ENCODE assay signal across 21 mouse cellular contexts in the genomic region with DNA sequence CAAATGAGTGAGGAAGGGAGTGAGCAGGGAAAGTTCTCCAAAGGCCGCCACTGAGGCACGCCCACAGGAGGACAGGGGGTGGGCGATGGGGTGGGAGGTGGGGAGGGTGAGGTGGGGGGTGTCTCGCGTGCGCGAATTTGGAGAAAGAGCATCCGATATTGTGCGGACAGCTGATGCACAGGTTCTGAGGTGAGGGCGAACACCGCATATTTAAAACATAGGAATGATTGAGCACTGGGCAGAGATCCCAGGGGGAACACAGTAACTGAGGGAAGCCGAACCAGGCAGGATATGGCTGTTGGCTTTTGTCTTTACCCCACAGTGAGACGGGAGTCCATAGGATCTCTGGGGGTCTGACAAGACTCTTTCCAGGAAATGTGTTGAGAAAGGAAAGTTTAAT.
DNase-seq lines count a peak whose midpoint lies in the region; ATAC-seq and TF ChIP-seq lines count a peak whose summit lies in the region.
"Had no signal": no experiment of that assay in that cellular context is flagged by ENCODE, and none has a peak within 500 bp of the region (broad histone marks: within the 10 kb centered on the region; RNA-seq: fewer than 3 reads in every experiment).

No protein-coding gene starts in this region.

- no peak for TF ChIP-seq CTCF in hindbrain, postnatal 0 days (IDR thresholded peaks at IDR 0.05; ENCODE audit: low read depth)

- WGBS in midbrain, embryonic 11.5 days, result 82% methylated on average over 13 of the region's 13 CpGs
- 74% methylated on average over 13 of the region's 13 CpGs for WGBS in midbrain, embryonic 10.5 days
- 52% methylated on average over 13 of the region's 13 CpGs for WGBS in forebrain, embryonic 14.5 days
- WGBS in hindbrain, embryonic 11.5 days, result 74% methylated on average over 13 of the region's 13 CpGs
- WGBS in hindbrain, postnatal 0 days, result 41% methylated on average over 13 of the region's 13 CpGs
- 88% methylated on average over 13 of the region's 13 CpGs for WGBS in intestine, embryonic 16.5 days

- H3K4me3 ChIP-seq in midbrain, embryonic 11.5 days (ENCODE audit: low read depth, low read length), result no peak overlapping the region
- H3K4me3 ChIP-seq in midbrain, embryonic 10.5 days, result no peak overlapping the region
- H3K4me3 ChIP-seq in forebrain, embryonic 14.5 days (ENCODE audit: low read depth, low read length), result no peak overlapping the region
- H3K4me3 ChIP-seq in hindbrain, embryonic 11.5 days (ENCODE audit: low read depth, low read length), result no peak overlapping the region
- no peak overlapping the region for H3K4me3 ChIP-seq in hindbrain, postnatal 0 days (ENCODE audit: low read length)
- H3K4me3 ChIP-seq in intestine, embryonic 16.5 days (ENCODE audit: low read length), result no peak overlapping the region
- H3K4me3 ChIP-seq: heart, embryonic 15.5 days; left cerebral cortex, adult 2 months; limb, embryonic 15.5 days; lung, embryonic 15.5 days; megakaryocyte, embryonic 14.5 days had no signal

- no peak overlapping the region for H3K9ac ChIP-seq in midbrain, embryonic 11.5 days (ENCODE audit: low read length)
- H3K9ac ChIP-seq in forebrain, embryonic 14.5 days (ENCODE audit: low read length), result no peak overlapping the region
- H3K9ac ChIP-seq in hindbrain, embryonic 11.5 days (ENCODE audit: low read depth, low read length), result no peak overlapping the region
- H3K9ac ChIP-seq in hindbrain, postnatal 0 days (replicated peaks; ENCODE audit: low read length), result no peak overlapping the region
- no peak overlapping the region for H3K9ac ChIP-seq in intestine, embryonic 16.5 days (ENCODE audit: low read depth, low read length)
- H3K9ac ChIP-seq: heart, embryonic 15.5 days; limb, embryonic 15.5 days; liver, embryonic 14.5 days; lung, embryonic 15.5 days had no signal

- no peak overlapping the region for H3K27ac ChIP-seq in midbrain, embryonic 11.5 days (ENCODE audit: low read depth, low read length)
- H3K27ac ChIP-seq in midbrain, embryonic 10.5 days (replicated peaks), result no peak overlapping the region
- H3K27ac ChIP-seq in forebrain, embryonic 14.5 days (ENCODE audit: low read depth, low read length), result no peak overlapping the region
- H3K27ac ChIP-seq in hindbrain, embryonic 11.5 days (ENCODE audit: low read depth, low read length), result no peak overlapping the region
- H3K27ac ChIP-seq in hindbrain, postnatal 0 days, result no peak overlapping the region
- H3K27ac ChIP-seq in intestine, embryonic 16.5 days (ENCODE audit: low read length), result no peak overlapping the region
- H3K27ac ChIP-seq: heart, embryonic 15.5 days; left cerebral cortex, adult 2 months; limb, embryonic 15.5 days; liver, embryonic 14.5 days; lung, embryonic 15.5 days had no signal

- no peak overlapping the region for H3K4me2 ChIP-seq in midbrain, embryonic 11.5 days
- H3K4me2 ChIP-seq in forebrain, embryonic 14.5 days (ENCODE audit: low read length), result peak overlapping the region; percentile 16; the same call in 1 of the 2 replicates
- peak overlapping the region; percentile 8; the same call in 1 of the 2 replicates for H3K4me2 ChIP-seq in hindbrain, embryonic 11.5 days (replicated peaks; ENCODE audit: low read depth, low read length)
- peak overlapping the region; percentile 28; the same call in 1 of the 2 replicates for H3K4me2 ChIP-seq in hindbrain, postnatal 0 days (ENCODE audit: low read depth, low read length)
- no peak overlapping the region for H3K4me2 ChIP-seq in intestine, embryonic 16.5 days (ENCODE audit: low read depth, low read length)
- H3K4me2 ChIP-seq: heart, embryonic 15.5 days; limb, embryonic 15.5 days; lung, embryonic 15.5 days had no signal

- no peaks in the 10 kb centered on the region for H3K27me3 ChIP-seq in midbrain, embryonic 11.5 days (ENCODE audit: control insufficient read depth, insufficient read depth, low read length)
- H3K27me3 ChIP-seq in midbrain, embryonic 10.5 days (ENCODE audit: low read depth, poor library complexity, severe bottlenecking), result peaks cover 9% of the 10 kb centered on the region; the same call in 1 of the 2 replicates
- no peaks in the 10 kb centered on the region for H3K27me3 ChIP-seq in forebrain, embryonic 14.5 days (replicated peaks; ENCODE audit: control insufficient read depth, insufficient read depth, low read length)
- H3K27me3 ChIP-seq in hindbrain, embryonic 11.5 days (ENCODE audit: control insufficient read depth, insufficient read depth, low read length), result no peaks in the 10 kb centered on the region
- H3K27me3 ChIP-seq in hindbrain, postnatal 0 days (ENCODE audit: insufficient read depth, low read length), result no peaks in the 10 kb centered on the region
- no peaks in the 10 kb centered on the region for H3K27me3 ChIP-seq in intestine, embryonic 16.5 days (replicated peaks; ENCODE audit: control insufficient read depth, insufficient read depth, low read length)
- H3K27me3 ChIP-seq: heart, embryonic 15.5 days; lung, embryonic 15.5 days; megakaryocyte, embryonic 14.5 days had no signal

- H3K9me3 ChIP-seq in midbrain, embryonic 11.5 days (ENCODE audit: control insufficient read depth, low read length), result no peaks in the 10 kb centered on the region
- 0 out of 2 replicates have a peak, but pooled peaks cover under 1% of the 10 kb centered on the region for H3K9me3 ChIP-seq in midbrain, embryonic 10.5 days (replicated peaks)
- no peaks in the 10 kb centered on the region for H3K9me3 ChIP-seq in forebrain, embryonic 14.5 days (replicated peaks; ENCODE audit: control insufficient read depth, low read length)
- H3K9me3 ChIP-seq in hindbrain, embryonic 11.5 days (ENCODE audit: control insufficient read depth, low read length), result no peaks in the 10 kb centered on the region
- no peaks in the 10 kb centered on the region for H3K9me3 ChIP-seq in hindbrain, postnatal 0 days (ENCODE audit: low read length)
- H3K9me3 ChIP-seq in intestine, embryonic 16.5 days (ENCODE audit: control insufficient read depth, low read length), result no peaks in the 10 kb centered on the region
- H3K9me3 ChIP-seq: heart, embryonic 15.5 days; limb, embryonic 15.5 days; lung, embryonic 15.5 days had no signal

- DNase-seq in midbrain, embryonic 11.5 days (ENCODE audit: low spot score, missing footprints), result no peak
- DNase-seq in midbrain, embryonic 10.5 days (ENCODE audit: low spot score), result no peak
- DNase-seq in forebrain, embryonic 14.5 days (ENCODE audit: low spot score), result peak; percentile 12
- no peak for DNase-seq in hindbrain, embryonic 11.5 days (ENCODE audit: low spot score)
- no peak for DNase-seq in hindbrain, postnatal 0 days (ENCODE audit: low spot score)
- DNase-seq in gastrocnemius, postnatal 10 days, result no peak
- DNase-seq in cerebellum, postnatal 10 days, result no peak
- DNase-seq: adrenal gland, adult 2 months; cerebellum, adult 18-20 months; gastrocnemius, postnatal 36 days; heart, postnatal 36 days; kidney, postnatal 10 days; lung, postnatal 36 days; thymus, adult 2 months had no signal

- H3K4me1 ChIP-seq in midbrain, embryonic 11.5 days (ENCODE audit: control insufficient read depth, insufficient read depth, low read length), result no peaks in the 10 kb centered on the region
- H3K4me1 ChIP-seq in midbrain, embryonic 10.5 days, result peaks cover 13% of the 10 kb centered on the region
- no peaks in the 10 kb centered on the region; the same call in 1 of the 2 replicates for H3K4me1 ChIP-seq in forebrain, embryonic 14.5 days (ENCODE audit: control insufficient read depth, insufficient read depth, low read length)
- H3K4me1 ChIP-seq in hindbrain, embryonic 11.5 days (replicated peaks; ENCODE audit: control insufficient read depth, insufficient read depth, low read length), result no peaks in the 10 kb centered on the region
- H3K4me1 ChIP-seq in hindbrain, postnatal 0 days (ENCODE audit: insufficient read depth, low read length), result no peaks in the 10 kb centered on the region
- H3K4me1 ChIP-seq in intestine, embryonic 16.5 days (ENCODE audit: control insufficient read depth, insufficient read depth, low read length), result no peaks in the 10 kb centered on the region
- H3K4me1 ChIP-seq: heart, embryonic 15.5 days; lung, embryonic 15.5 days; megakaryocyte, embryonic 14.5 days had no signal

- no peaks in the 10 kb centered on the region for H3K36me3 ChIP-seq in midbrain, embryonic 11.5 days (ENCODE audit: control insufficient read depth, insufficient read depth, low read length)
- H3K36me3 ChIP-seq in midbrain, embryonic 10.5 days, result no peaks in the 10 kb centered on the region
- H3K36me3 ChIP-seq in forebrain, embryonic 14.5 days (ENCODE audit: control insufficient read depth, insufficient read depth, low read length), result no peaks in the 10 kb centered on the region
- no peaks in the 10 kb centered on the region for H3K36me3 ChIP-seq in hindbrain, embryonic 11.5 days (ENCODE audit: control insufficient read depth, insufficient read depth, low read length)
- no peaks in the 10 kb centered on the region for H3K36me3 ChIP-seq in hindbrain, postnatal 0 days (ENCODE audit: insufficient read depth, low read length)
- no peaks in the 10 kb centered on the region for H3K36me3 ChIP-seq in intestine, embryonic 16.5 days (ENCODE audit: control insufficient read depth, insufficient read depth, low read length)
- H3K36me3 ChIP-seq: heart, embryonic 15.5 days; limb, embryonic 15.5 days; lung, embryonic 15.5 days had no signal

- peak; percentile 10; the same call in 1 of the 2 replicates for ATAC-seq in midbrain, embryonic 11.5 days (ENCODE audit: low FRiP score)
- peak; percentile 56; the same call in 1 of the 2 replicates for ATAC-seq in forebrain, embryonic 14.5 days
- ATAC-seq in hindbrain, embryonic 11.5 days (ENCODE audit: low FRiP score), result no peak
- ATAC-seq in hindbrain, postnatal 0 days, result no peak; the same call in 1 of the 2 replicates
- no peak for ATAC-seq in intestine, embryonic 16.5 days

Comparison
In these comparisons a context has a peak if more than half of its experiments do, and no peak if none do; other contexts are left out.
1. ATAC-seq: peak in midbrain, embryonic 11.5 days (single experiment) and forebrain, embryonic 14.5 days (single experiment); none in hindbrain, embryonic 11.5 days (single experiment), hindbrain, postnatal 0 days (single experiment) and intestine, embryonic 16.5 days (single experiment).
2. H3K4me2 ChIP-seq: peak in forebrain, embryonic 14.5 days (single experiment), hindbrain, embryonic 11.5 days (single experiment) and hindbrain, postnatal 0 days (single experiment); none in midbrain, embryonic 11.5 days (single experiment) and intestine, embryonic 16.5 days (single experiment).